Mouse (Mus musculus) embryonic facial prominence, embryonic 15.5 days (tissue): ENCODE results near the gene Tespa1. TPM values are rescaled to one million over a fixed set of nuclear protein-coding genes. Genes with fewer than 3 reads are reported as not detected.
"Not testable (repeated sequence)": the region's sequence is repeated elsewhere in the genome, so short reads cannot be mapped to it uniquely, and the experiment has no call there.

Experiments
- ATAC-seq: fragments of 200-750 bp; cut with Nextera tagmentation; 2 replicates; pipeline ENCODE4 v1.8.0; 2017; ENCODE audit warnings: low read depth, moderate TSS enrichment; ENCODE audit not compliant: insufficient number of reproducible peaks, low FRiP score, low TSS enrichment
- H3K27ac ChIP-seq: fragments of 300-500 bp; sonication (generic); replicated peaks from 2 replicates; pipeline ENCODE4 v1.5.1; 2015; ENCODE audit warnings: mild to moderate bottlenecking, inconsistent platforms
- H3K27me3 ChIP-seq: fragments of 300-500 bp; sonication (generic); 2 replicates; pipeline ENCODE4 v1.6.1; 2015; ENCODE audit warnings: inconsistent platforms
- H3K36me3 ChIP-seq: fragments of 300-500 bp; sonication (generic); 2 replicates; pipeline ENCODE4 v1.6.1; 2015; ENCODE audit warnings: mild to moderate bottlenecking, inconsistent platforms
- H3K4me1 ChIP-seq: fragments of 300-500 bp; sonication (generic); 2 replicates; pipeline ENCODE4 v1.6.1; 2015; ENCODE audit warnings: inconsistent platforms
- H3K4me2 ChIP-seq: fragments of 300-500 bp; sonication (generic); replicated peaks from 2 replicates; pipeline ENCODE4 v1.6.1; 2015; ENCODE audit warnings: mild to moderate bottlenecking, inconsistent platforms
- H3K4me3 ChIP-seq: fragments of 300-500 bp; sonication (generic); replicated peaks from 2 replicates; pipeline ENCODE4 v1.5.1; 2015; ENCODE audit warnings: mild to moderate bottlenecking, inconsistent platforms
- H3K9ac ChIP-seq: fragments of 300-500 bp; sonication (generic); 2 replicates; pipeline ENCODE4 v1.6.1; 2015; ENCODE audit warnings: inconsistent platforms
- H3K9me3 ChIP-seq: fragments of 300-500 bp; sonication (generic); replicated peaks from 2 replicates; pipeline ENCODE4 v1.6.1; 2016; ENCODE audit warnings: inconsistent platforms
- WGBS: fragments of 180-500 bp; shearing (Covaris S2); methylation state at CpG from one replicate; pipeline ENCODE4 v1.1.7; 2015; 5-methylcytosine and 5-hydroxymethylcytosine counted together
- polyA plus RNA-seq: library from polyadenylated mRNA; unstranded; fragments of >200 nt; fragmentation: Nextera tagmentation; extraction: Ambion mirVana; gene quantifications from 2 replicates; pipeline ENCODE4 v1.2.1, GENCODE M21; 2015

Tespa1 gene
- polyA plus RNA-seq, 1 experiment from 2014 or later: 3.2 TPM

- ATAC-seq: no peak
- no peaks in the 10 kb centered on the region for H3K4me1 ChIP-seq
- H3K36me3 ChIP-seq: no peaks in the 10 kb centered on the region
- H3K27me3 ChIP-seq: no peaks in the 10 kb centered on the region
- 53% methylated on average over 2 of the region's 2 CpGs for WGBS
- no peak overlapping the region for H3K9ac ChIP-seq
- H3K4me3 ChIP-seq: no peak overlapping the region
- no peak overlapping the region for H3K27ac ChIP-seq
- no peak overlapping the region for H3K4me2 ChIP-seq
- no peaks in the 10 kb centered on the region for H3K9me3 ChIP-seq
Measured at GRCm38 (mm10) chr10:130363438-130364164, 40.9 kb downstream of the Tespa1 start.

GRCm38 (mm10) chr10:130364766-130365165 is 42.1 kb downstream of the Tespa1 start:
- H3K4me3 ChIP-seq: no peak overlapping the region
- H3K9ac ChIP-seq: no peak overlapping the region
- no peak overlapping the region for H3K27ac ChIP-seq
- H3K4me1 ChIP-seq: no peaks in the 10 kb centered on the region
- ATAC-seq: no peak
- no peak overlapping the region for H3K4me2 ChIP-seq
- H3K36me3 ChIP-seq: no peaks in the 10 kb centered on the region
- no peaks in the 10 kb centered on the region for H3K27me3 ChIP-seq
- H3K9me3 ChIP-seq: no peaks in the 10 kb centered on the region

GRCm38 (mm10) chr10:130368384-130368783 is 45.7 kb downstream of the Tespa1 start:
- ATAC-seq: no peak; the same call in 1 of the 2 replicates
- H3K9me3 ChIP-seq: no peaks in the 10 kb centered on the region
- H3K27me3 ChIP-seq: no peaks in the 10 kb centered on the region
- H3K27ac ChIP-seq: no peak overlapping the region
- H3K36me3 ChIP-seq: no peaks in the 10 kb centered on the region
- no peak overlapping the region for H3K4me2 ChIP-seq
- H3K4me1 ChIP-seq: no peaks in the 10 kb centered on the region
- no peak overlapping the region for H3K9ac ChIP-seq
- no peak overlapping the region for H3K4me3 ChIP-seq

- no peak overlapping the region for H3K9ac ChIP-seq
- no peak overlapping the region for H3K27ac ChIP-seq
- H3K4me1 ChIP-seq: no peaks in the 10 kb centered on the region
- no peak overlapping the region for H3K4me3 ChIP-seq
- no peaks in the 10 kb centered on the region for H3K27me3 ChIP-seq
- ATAC-seq: no peak
- WGBS: 88% methylated on average over 2 of the region's 2 CpGs
- no peak overlapping the region for H3K4me2 ChIP-seq
- no peaks in the 10 kb centered on the region for H3K9me3 ChIP-seq
- H3K36me3 ChIP-seq: no peaks in the 10 kb centered on the region
Measured at GRCm38 (mm10) chr10:130370005-130370682, 47.5 kb downstream of the Tespa1 start.

GRCm38 (mm10) chr10:130371644-130372043 is 49.0 kb downstream of the Tespa1 start:
- Histone ChIP-seq H3K4me1 (no peaks in the 10 kb centered on the region), H3K27me3 (no peaks in the 10 kb centered on the region), H3K4me3 (no peak overlapping the region), H3K27ac (no peak overlapping the region), H3K9me3 (no peaks in the 10 kb centered on the region), H3K9ac (no peak overlapping the region), H3K4me2 (no peak overlapping the region), H3K36me3 (no peaks in the 10 kb centered on the region)
- ATAC-seq: no peak
- 62% methylated on average over 1 of the region's 1 CpGs for WGBS

GRCm38 (mm10) chr10:130372491-130373173 is 50.0 kb downstream of the Tespa1 start:
- Histone ChIP-seq H3K27me3 (no peaks in the 10 kb centered on the region), H3K4me1 (no peaks in the 10 kb centered on the region), H3K27ac (no peak overlapping the region), H3K9me3 (no peaks in the 10 kb centered on the region), H3K36me3 (no peaks in the 10 kb centered on the region), H3K4me2 (no peak overlapping the region), H3K4me3 (no peak overlapping the region), H3K9ac (no peak overlapping the region)
- 74% methylated on average over 2 of the region's 2 CpGs for WGBS
- ATAC-seq: no peak

- H3K9ac ChIP-seq: no peak overlapping the region
- H3K4me3 ChIP-seq: no peak overlapping the region
- WGBS: 69% methylated on average over 2 of the region's 2 CpGs
- H3K4me2 ChIP-seq: no peak overlapping the region
- no peak overlapping the region for H3K27ac ChIP-seq
- H3K27me3 ChIP-seq: no peaks in the 10 kb centered on the region
- no peaks in the 10 kb centered on the region for H3K36me3 ChIP-seq
- ATAC-seq: no peak
- H3K4me1 ChIP-seq: no peaks in the 10 kb centered on the region
- H3K9me3 ChIP-seq: no peaks in the 10 kb centered on the region
Measured at GRCm38 (mm10) chr10:130375145-130375544, 52.5 kb downstream of the Tespa1 start.

- H3K4me2 ChIP-seq: no peak within 1 kb of the TSS
- no peaks in the 10 kb centered on the region for H3K9me3 ChIP-seq
- H3K27me3 ChIP-seq: no peaks in the 10 kb centered on the region
- no peak within 1 kb of the TSS for H3K9ac ChIP-seq
- H3K36me3 ChIP-seq: no peaks in the 10 kb centered on the region
- H3K4me3 ChIP-seq: no peak within 1 kb of the TSS
- no peak for ATAC-seq
- H3K4me1 ChIP-seq: no peaks in the 10 kb centered on the region
- H3K27ac ChIP-seq: no peak within 1 kb of the TSS
Measured at GRCm38 (mm10) chr10:130394232-130394631, 71.6 kb downstream of the Tespa1 start, which contains the start of gene Vmn2r84. Gene Vmn2r84, minus strand, starts transcription at chr10:130394332.

GRCm38 (mm10) chr10:130412167-130412698 is 89.6 kb downstream of the Tespa1 start:
- peak; percentile 43; the same call in 1 of the 2 replicates for ATAC-seq
- H3K4me3 ChIP-seq, H3K4me1 ChIP-seq, H3K27me3 ChIP-seq, H3K36me3 ChIP-seq, H3K27ac ChIP-seq, H3K9me3 ChIP-seq, H3K9ac ChIP-seq, H3K4me2 ChIP-seq: not testable (repeated sequence)
- WGBS: 82% methylated on average over 30 of the region's 35 CpGs
